Mouse (Mus musculus) heart, embryonic 14.5 days (tissue): ENCODE results near the gene Hnrnpul2. TPM values are rescaled to one million over a fixed set of nuclear protein-coding genes. Genes with fewer than 3 reads are reported as not detected.
A peak's percentile ranks its signal among the peaks of the same experiment; 100 is the strongest.

Source experiments
- ATAC-seq: fragments of 200-750 bp; cut with Nextera tagmentation; 2 replicates; pipeline ENCODE4 v1.8.0; 2017; ENCODE audit warnings: low read depth, moderate TSS enrichment; ENCODE audit not compliant: insufficient number of reproducible peaks, insufficient read depth, low FRiP score
- H3K27ac ChIP-seq, 2 experiments: fragments of 200-500 bp in 1 of 2; fragments of 300-500 bp in 1 of 2; sonication (generic) in 1 of 2; replicated peaks in 1 of 2; 2 replicates each; pipeline ENCODE4 v1.5.1; 2012 to 2014; ENCODE audit warnings: low read depth in 2 of 2, low read length in 2 of 2, control low read depth in 1 of 2, mild to moderate bottlenecking in 1 of 2, mixed read lengths in 1 of 2; ENCODE audit not compliant: control insufficient read depth in 1 of 2, insufficient read depth in 1 of 2
- H3K27me3 ChIP-seq: fragments of 300-500 bp; sonication (generic); 2 replicates; pipeline ENCODE4 v1.6.1; 2014; ENCODE audit warnings: mild to moderate bottlenecking, low read length, control low read depth; ENCODE audit not compliant: control insufficient read depth, insufficient read depth
- H3K36me3 ChIP-seq: fragments of 300-500 bp; sonication (generic); 2 replicates; pipeline ENCODE4 v1.6.1; 2014; ENCODE audit warnings: mild to moderate bottlenecking, control low read depth, low read length, mixed read lengths; ENCODE audit not compliant: control insufficient read depth, insufficient read depth
- H3K4me1 ChIP-seq, 2 experiments: fragments of 200-500 bp in 1 of 2; fragments of 300-500 bp in 1 of 2; sonication (generic) in 1 of 2; 2 replicates each; pipeline ENCODE4 v1.6.1; 2012 to 2014; ENCODE audit warnings: low read length in 2 of 2, control low read depth in 1 of 2, mixed read lengths in 1 of 2; ENCODE audit not compliant: control insufficient read depth in 2 of 2, insufficient read depth in 2 of 2
- H3K4me2 ChIP-seq: fragments of 300-500 bp; sonication (generic); 2 replicates; pipeline ENCODE4 v1.6.1; 2014; ENCODE audit warnings: mild to moderate bottlenecking, low read length
- H3K4me3 ChIP-seq, 2 experiments: fragments of 200-500 bp in 1 of 2; fragments of 300-500 bp in 1 of 2; sonication (generic) in 1 of 2; 2 replicates each; pipeline ENCODE4 v1.5.1; 2012 to 2014; ENCODE audit warnings: low read length in 2 of 2, mild to moderate bottlenecking in 2 of 2, control low read depth in 1 of 2, low read depth in 1 of 2, moderate library complexity in 1 of 2; ENCODE audit not compliant: control insufficient read depth in 1 of 2, insufficient read depth in 1 of 2
- H3K9ac ChIP-seq: fragments of 300-500 bp; sonication (generic); 2 replicates; pipeline ENCODE4 v1.6.1; 2014; ENCODE audit warnings: mild to moderate bottlenecking, low read length
- H3K9me3 ChIP-seq: fragments of 300-500 bp; sonication (generic); 2 replicates; pipeline ENCODE4 v1.6.1; 2016; ENCODE audit warnings: low read length, control low read depth; ENCODE audit not compliant: control insufficient read depth
- WGBS: fragments of 180-500 bp; shearing (Covaris S2); extraction: QIAGEN DNeasy Blood & Tissue Kit; methylation state at CpG from one replicate; pipeline ENCODE4 v1.1.7; 2014; 5-methylcytosine and 5-hydroxymethylcytosine counted together
- polyA plus RNA-seq: library from polyadenylated mRNA; unstranded; fragments of >200 nt; fragmentation: Nextera tagmentation; extraction: Ambion mirVana; gene quantifications from 2 replicates; pipeline ENCODE4 v1.2.1, GENCODE M21; 2014

Gene Hnrnpul2
- polyA plus RNA-seq, 1 experiment from 2014 or later = 5.0 TPM

GRCm38 (mm10) chr19:8880311-8881033 is 60.7 kb downstream of the Hnrnpul2 start, which contains the start of gene Uqcc3:
TSS of gene Uqcc3 (minus strand) at chr19:8880923.
- H3K27ac ChIP-seq = peak within 1 kb of the TSS; percentile 69 to 79
- no peaks in the 10 kb centered on the region for H3K27me3 ChIP-seq
- H3K36me3 ChIP-seq = peaks cover 32% of the 10 kb centered on the region
- H3K9me3 ChIP-seq = no peaks in the 10 kb centered on the region
- peaks cover 0 to 12% of the 10 kb centered on the region in 2 experiments; a peak in 2 of 4 replicates for H3K4me1 ChIP-seq
- H3K4me3 ChIP-seq = peak within 1 kb of the TSS; percentile 66 to 85
- ATAC-seq = peak; percentile 91
- WGBS = under 1% methylated on average over 42 of the region's 42 CpGs
- peak within 1 kb of the TSS; percentile 82 for H3K4me2 ChIP-seq
- peak within 1 kb of the TSS; percentile 82 for H3K9ac ChIP-seq

- Histone ChIP-seq H3K27ac (peak overlapping the region in 1 of 2 experiments; percentile 69; a peak in 1 of 4 replicates), H3K4me2 (peak overlapping the region; percentile 82)
- 21% methylated on average over 3 of the region's 3 CpGs for WGBS
Measured at GRCm38 (mm10) chr19:8881034-8881392, 61.2 kb downstream of the Hnrnpul2 start.

GRCm38 (mm10) chr19:8883616-8884015 is 63.8 kb downstream of the Hnrnpul2 start, which contains the start of the genes Lbhd1 and Gm49403:
TSS of gene Lbhd1 (plus strand) at chr19:8883732.
TSS of gene Gm49403 (plus strand) at chr19:8883930.
- H3K36me3 ChIP-seq = 0 out of 2 replicates have a peak, but pooled peaks cover 5% of the 10 kb centered on the region
- H3K9me3 ChIP-seq = no peaks in the 10 kb centered on the region
- 73% methylated on average over 3 of the region's 3 CpGs for WGBS
- no peak within 1 kb of the TSS for H3K9ac ChIP-seq
- H3K4me1 ChIP-seq = peaks cover 4 to 19% of the 10 kb centered on the region in 2 experiments
- no peaks in the 10 kb centered on the region for H3K27me3 ChIP-seq
- H3K27ac ChIP-seq = no peak within 1 kb of the TSS
- H3K4me3 ChIP-seq = no peak within 1 kb of the TSS
- no peak for ATAC-seq
- no peak within 1 kb of the TSS for H3K4me2 ChIP-seq

More at GRCm38 (mm10) chr19:8881034-8881392, 61.2 kb downstream of the Hnrnpul2 start:
- peaks cover 0 to 12% of the 10 kb centered on the region in 2 experiments; a peak in 2 of 4 replicates for H3K4me1 ChIP-seq
- peak overlapping the region; percentile 66 to 85 for H3K4me3 ChIP-seq
- H3K36me3 ChIP-seq = peaks cover 26% of the 10 kb centered on the region
- ATAC-seq = no peak
- no peaks in the 10 kb centered on the region for H3K27me3 ChIP-seq
- H3K9ac ChIP-seq = peak overlapping the region; percentile 82
- no peaks in the 10 kb centered on the region for H3K9me3 ChIP-seq

Other genes with a start within 250 kb of the Hnrnpul2 start
- not detected in 2 replicates for gene Slc22a8, start 228.8 kb upstream of the Hnrnpul2 start, polyA plus RNA-seq
- gene Slc22a6, start 202.0 kb upstream of the Hnrnpul2 start, polyA plus RNA-seq = not detected in 2 replicates
- gene Chrm1, start 156.2 kb upstream of the Hnrnpul2 start, polyA plus RNA-seq = 0.12 TPM in 1 of 2 replicates, not detected in the other
- 62.2 and 65.7 TPM in 2 replicates for gene Slc3a2, start 96.6 kb upstream of the Hnrnpul2 start, polyA plus RNA-seq
- gene Wdr74, start 84.2 kb upstream of the Hnrnpul2 start, polyA plus RNA-seq = 49.7 and 50.5 TPM in 2 replicates
- gene 1700092M07Rik, start 79.3 kb upstream of the Hnrnpul2 start, polyA plus RNA-seq = 1.2 TPM in 1 of 2 replicates, not detected in the other
- 81.4 and 83.5 TPM in 2 replicates for gene Stx5a, start 78.6 kb upstream of the Hnrnpul2 start, polyA plus RNA-seq
- gene Nxf1, start 62.9 kb upstream of the Hnrnpul2 start, polyA plus RNA-seq = 101 and 105 TPM in 2 replicates
- gene Tmem223, start 49.0 kb upstream of the Hnrnpul2 start, polyA plus RNA-seq = 167 and 196 TPM in 2 replicates
- 59.0 and 69.7 TPM in 2 replicates for gene Tmem179b, start 45.5 kb upstream of the Hnrnpul2 start, polyA plus RNA-seq
- gene Taf6l, start 33.6 kb upstream of the Hnrnpul2 start, polyA plus RNA-seq = 10.8 and 10.9 TPM in 2 replicates
- 128 and 146 TPM in 2 replicates for gene Polr2g, start 21.4 kb upstream of the Hnrnpul2 start, polyA plus RNA-seq
- gene Zbtb3, start 17.5 kb upstream of the Hnrnpul2 start, polyA plus RNA-seq = 3.0 and 3.2 TPM in 2 replicates
- 27.7 and 31.8 TPM in 2 replicates for gene Ttc9c, start 677 bp upstream of the Hnrnpul2 start, polyA plus RNA-seq
- gene AC129217.1, start 9.8 kb downstream of the Hnrnpul2 start, polyA plus RNA-seq = 0.43 TPM in 1 of 2 replicates, not detected in the other
- gene Bscl2, start 17.5 kb downstream of the Hnrnpul2 start, polyA plus RNA-seq = 40.6 and 45.0 TPM in 2 replicates
- 1.0 and 2.3 TPM in 2 replicates for gene Gng3, start 19.2 kb downstream of the Hnrnpul2 start, polyA plus RNA-seq
- gene Lrrn4cl, start 30.8 kb downstream of the Hnrnpul2 start, polyA plus RNA-seq = 1.2 and 1.3 TPM in 2 replicates
- 118 and 123 TPM in 2 replicates for gene Ubxn1, start 51.5 kb downstream of the Hnrnpul2 start, polyA plus RNA-seq
- 67.4 and 78.2 TPM in 2 replicates for gene Uqcc3, start 60.9 kb downstream of the Hnrnpul2 start, polyA plus RNA-seq
- gene Lbhd1, start 63.7 kb downstream of the Hnrnpul2 start, polyA plus RNA-seq = 48.3 and 51.5 TPM in 2 replicates
- gene Gm49403, start 63.9 kb downstream of the Hnrnpul2 start, polyA plus RNA-seq = not detected in 2 replicates
- gene 1810009A15Rik, start 68.8 kb downstream of the Hnrnpul2 start, polyA plus RNA-seq = 53.7 and 55.8 TPM in 2 replicates
- gene Gm49416, start 68.9 kb downstream of the Hnrnpul2 start, polyA plus RNA-seq = not detected in 2 replicates
- gene Ints5, start 73.0 kb downstream of the Hnrnpul2 start, polyA plus RNA-seq = 18.2 TPM in 2 replicates
- 48.0 and 54.6 TPM in 2 replicates for gene Ganab, start 78.1 kb downstream of the Hnrnpul2 start, polyA plus RNA-seq
- gene B3gat3, start 100.4 kb downstream of the Hnrnpul2 start, polyA plus RNA-seq = 27.8 and 34.2 TPM in 2 replicates
- 0.94 and 1.6 TPM in 2 replicates for gene Rom1, start 109.3 kb downstream of the Hnrnpul2 start, polyA plus RNA-seq
- 9.0 TPM in 2 replicates for gene Eml3, start 109.5 kb downstream of the Hnrnpul2 start, polyA plus RNA-seq
- gene Mta2, start 121.9 kb downstream of the Hnrnpul2 start, polyA plus RNA-seq = 19.8 and 26.5 TPM in 2 replicates
- 14.5 and 15.6 TPM in 2 replicates for gene Tut1, start 133.8 kb downstream of the Hnrnpul2 start, polyA plus RNA-seq
- gene Eef1g, start 147.0 kb downstream of the Hnrnpul2 start, polyA plus RNA-seq = 234 and 253 TPM in 2 replicates
- gene Ahnak, start 169.3 kb downstream of the Hnrnpul2 start, polyA plus RNA-seq = 29.4 and 30.6 TPM in 2 replicates